Mouse (Mus musculus): Measurements from ENCODE around the gene Eml1. TPM values are rescaled to one million over a fixed set of nuclear protein-coding genes. Genes with fewer than 3 reads are reported as not detected.

Gene Eml1
- polyA plus RNA-seq, 1 experiment, result 70.6 TPM

- 59% methylated on average over 3 of the region's 3 CpGs for WGBS
- Histone ChIP-seq H3K4me1 (ENCODE audit: control insufficient read depth, insufficient read depth, low read length) (no peaks in the 10 kb centered on the region), H3K4me3 (replicated peaks; ENCODE audit: extremely low read depth, low read depth, low read length) (no peak overlapping the region)
- DNase-seq, result no peak
- TF ChIP-seq POLR2A (IDR thresholded peaks at IDR 0.05; ENCODE audit: borderline replicate concordance, extremely low read depth, low read depth, low read length), result no peak
- TF ChIP-seq CTCF (IDR thresholded peaks at IDR 0.05; ENCODE audit: insufficient read depth, low read length), result no peak
These were observed 103.7 kb downstream of the Eml1 start for GRCm38 (mm10) chr12:108474440-108474839.

DNA sequence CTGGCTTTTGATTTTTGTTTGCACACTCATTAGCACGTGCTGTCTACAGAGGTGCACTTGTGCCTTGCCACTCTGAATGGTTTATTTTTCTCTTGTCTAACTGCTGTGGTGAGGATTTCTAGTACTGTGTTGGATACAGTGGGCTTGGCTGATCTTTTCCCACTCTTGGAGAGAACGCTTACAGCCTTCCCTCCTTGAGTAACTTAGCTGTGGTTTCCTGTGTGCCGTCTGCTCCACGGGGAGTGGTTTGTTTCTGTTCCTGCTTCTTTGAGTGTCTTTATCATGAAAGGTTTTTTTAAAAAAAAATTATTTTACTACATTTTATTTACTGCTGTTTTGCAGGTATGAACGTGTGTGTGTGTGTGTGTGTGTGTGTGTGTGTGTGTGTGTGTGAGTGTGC is 108.0 kb downstream of the Eml1 start:
- H3K4me1 ChIP-seq (ENCODE audit: control insufficient read depth, insufficient read depth, low read length), result no peaks in the 10 kb centered on the region
- TF ChIP-seq CTCF (IDR thresholded peaks at IDR 0.05; ENCODE audit: insufficient read depth, low read length), result no peak
- no peak for TF ChIP-seq POLR2A (IDR thresholded peaks at IDR 0.05; ENCODE audit: borderline replicate concordance, extremely low read depth, low read depth, low read length)
- DNase-seq, result no peak
- no peak overlapping the region for H3K4me3 ChIP-seq (replicated peaks; ENCODE audit: extremely low read depth, low read depth, low read length)
- WGBS, result 36% methylated on average over 5 of the region's 5 CpGs

DNA sequence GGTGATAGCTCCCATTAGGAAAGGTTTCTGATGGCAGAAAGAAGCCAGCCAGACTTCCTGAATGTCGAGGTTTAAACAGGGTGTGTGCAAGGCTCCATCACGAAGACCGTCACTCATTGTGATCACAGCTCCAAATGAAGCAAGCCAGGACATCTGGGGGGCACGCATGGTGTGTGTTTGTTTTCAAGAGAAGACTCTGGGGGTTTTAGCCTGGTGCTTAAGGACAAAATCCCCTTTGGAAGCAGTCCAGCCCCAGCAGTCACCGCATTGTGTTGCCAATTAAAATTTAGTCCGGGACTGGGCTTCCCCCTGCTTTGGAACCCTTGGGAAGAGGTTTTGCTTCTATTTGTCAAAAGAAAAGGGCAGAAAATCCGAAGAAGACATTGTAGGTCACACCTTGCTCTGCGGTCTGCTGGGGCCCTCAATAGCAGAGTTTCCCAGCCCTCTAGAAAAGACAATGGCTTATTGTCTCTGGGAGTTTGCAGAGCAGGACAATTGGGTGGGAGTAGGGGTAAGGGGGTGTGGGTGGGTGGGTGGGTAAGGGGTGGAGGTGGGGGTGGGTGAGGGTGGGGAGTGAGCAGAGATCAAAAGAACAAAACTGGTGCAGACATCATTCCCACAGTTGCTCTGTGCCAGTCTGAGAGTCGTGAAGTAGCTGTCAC is 110.1 kb downstream of the Eml1 start:
- TF ChIP-seq CTCF (IDR thresholded peaks at IDR 0.05; ENCODE audit: insufficient read depth, low read length) (no peak), POLR2A (IDR thresholded peaks at IDR 0.05; ENCODE audit: borderline replicate concordance, extremely low read depth, low read depth, low read length) (no peak)
- no peaks in the 10 kb centered on the region for H3K4me1 ChIP-seq (ENCODE audit: control insufficient read depth, insufficient read depth, low read length)
- 41% methylated on average over 9 of the region's 9 CpGs for WGBS
- DNase-seq, result no peak
- H3K4me3 ChIP-seq (replicated peaks; ENCODE audit: extremely low read depth, low read depth, low read length), result no peak overlapping the region

- DNase-seq, result no peak
- 77% methylated on average over 5 of the region's 5 CpGs for WGBS
- TF ChIP-seq CTCF (IDR thresholded peaks at IDR 0.05; ENCODE audit: insufficient read depth, low read length), result no peak
- no peak for TF ChIP-seq POLR2A (IDR thresholded peaks at IDR 0.05; ENCODE audit: borderline replicate concordance, extremely low read depth, low read depth, low read length)
These were observed 118.3 kb downstream of the Eml1 start for GRCm38 (mm10) chr12:108489076-108489475.

GRCm38 (mm10) chr12:108489741-108490140 is 119.0 kb downstream of the Eml1 start:
- Histone ChIP-seq H3K4me3 (replicated peaks; ENCODE audit: extremely low read depth, low read depth, low read length) (no peak overlapping the region), H3K4me1 (ENCODE audit: control insufficient read depth, insufficient read depth, low read length) (0 out of 2 replicates have a peak, but pooled peaks cover 2% of the 10 kb centered on the region)
- 65% methylated on average over 2 of the region's 2 CpGs for WGBS
- DNase-seq, result no peak
- TF ChIP-seq CTCF (IDR thresholded peaks at IDR 0.05; ENCODE audit: insufficient read depth, low read length) (no peak), POLR2A (IDR thresholded peaks at IDR 0.05; ENCODE audit: borderline replicate concordance, extremely low read depth, low read depth, low read length) (no peak)

More at GRCm38 (mm10) chr12:108489076-108489475, 118.3 kb downstream of the Eml1 start:
- Histone ChIP-seq H3K4me3 (replicated peaks; ENCODE audit: extremely low read depth, low read depth, low read length) (no peak overlapping the region), H3K4me1 (ENCODE audit: control insufficient read depth, insufficient read depth, low read length) (0 out of 2 replicates have a peak, but pooled peaks cover 2% of the 10 kb centered on the region)

DNA sequence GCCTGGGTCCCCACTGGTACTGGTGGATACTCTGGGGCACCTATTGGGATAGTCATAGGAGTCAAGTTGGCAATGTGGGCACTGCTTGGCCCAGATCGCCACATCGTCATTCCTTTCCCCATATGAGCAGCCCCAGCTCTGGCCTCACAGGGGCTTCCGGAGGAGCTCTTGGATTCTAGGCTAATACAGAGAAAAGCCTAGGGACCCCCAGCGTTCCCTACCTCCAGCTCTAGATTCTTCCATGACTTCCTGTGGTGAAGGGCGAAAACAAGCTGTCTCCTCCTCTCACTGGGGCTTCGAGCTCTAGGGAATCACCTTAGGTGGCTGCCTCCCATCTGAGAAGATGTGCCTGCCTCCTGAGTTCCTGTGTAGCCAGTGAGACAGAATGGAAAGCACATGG is 119.6 kb downstream of the Eml1 start:
- WGBS, result 80% methylated on average over 6 of the region's 6 CpGs
- DNase-seq, result no peak
- Histone ChIP-seq H3K4me1 (ENCODE audit: control insufficient read depth, insufficient read depth, low read length) (0 out of 2 replicates have a peak, but pooled peaks cover 2% of the 10 kb centered on the region), H3K4me3 (replicated peaks; ENCODE audit: extremely low read depth, low read depth, low read length) (no peak overlapping the region)
- TF ChIP-seq CTCF (IDR thresholded peaks at IDR 0.05; ENCODE audit: insufficient read depth, low read length) (no peak), POLR2A (IDR thresholded peaks at IDR 0.05; ENCODE audit: borderline replicate concordance, extremely low read depth, low read depth, low read length) (no peak)

- 0 out of 2 replicates have a peak, but pooled peaks cover 2% of the 10 kb centered on the region for H3K4me1 ChIP-seq (ENCODE audit: control insufficient read depth, insufficient read depth, low read length)
- peak; percentile 36; the same call in 1 of the 2 replicates for TF ChIP-seq CTCF (IDR thresholded peaks at IDR 0.05; ENCODE audit: insufficient read depth, low read length)
- TF ChIP-seq POLR2A (IDR thresholded peaks at IDR 0.05; ENCODE audit: borderline replicate concordance, extremely low read depth, low read depth, low read length), result no peak
- no peak for DNase-seq
- no peak overlapping the region for H3K4me3 ChIP-seq (replicated peaks; ENCODE audit: extremely low read depth, low read depth, low read length)
- 60% methylated on average over 7 of the region's 7 CpGs for WGBS
These were observed 120.2 kb downstream of the Eml1 start for GRCm38 (mm10) chr12:108490954-108491353.

DNA sequence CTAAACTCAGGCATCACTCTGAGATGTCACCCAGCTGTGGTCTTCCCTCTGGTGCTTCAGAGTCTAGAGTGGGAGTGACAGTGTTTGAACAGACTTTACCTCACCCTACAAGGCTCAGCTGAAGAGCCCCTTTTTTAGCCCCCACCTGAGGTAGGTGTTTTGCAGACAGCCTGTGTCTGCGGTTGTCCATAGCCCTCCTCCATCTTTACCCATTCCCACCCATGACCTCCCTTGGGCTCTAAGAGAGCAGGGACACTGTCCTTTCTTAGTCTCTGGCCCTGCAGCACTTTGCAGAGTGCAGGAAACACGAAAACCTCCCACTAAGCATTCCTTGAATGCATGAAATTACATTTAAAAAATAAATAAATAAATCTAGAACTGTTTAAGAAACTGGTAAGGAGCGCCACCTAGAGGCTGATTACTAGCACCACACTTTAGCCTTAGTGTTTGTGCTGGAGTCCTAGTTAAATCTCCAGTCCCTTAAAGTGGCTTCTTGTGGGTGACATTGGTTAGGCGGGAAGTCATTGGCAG is 123.3 kb downstream of the Eml1 start:
- TF ChIP-seq POLR2A (IDR thresholded peaks at IDR 0.05; ENCODE audit: borderline replicate concordance, extremely low read depth, low read depth, low read length), result no peak
- TF ChIP-seq CTCF (IDR thresholded peaks at IDR 0.05; ENCODE audit: insufficient read depth, low read length), result peak; percentile 27; the same call in 1 of the 2 replicates
- 0 out of 2 replicates have a peak, but pooled peaks cover 2% of the 10 kb centered on the region for H3K4me1 ChIP-seq (ENCODE audit: control insufficient read depth, insufficient read depth, low read length)
- no peak overlapping the region for H3K4me3 ChIP-seq (replicated peaks; ENCODE audit: extremely low read depth, low read depth, low read length)
- WGBS, result 26% methylated on average over 4 of the region's 4 CpGs
- peak; percentile 26 for DNase-seq

DNA sequence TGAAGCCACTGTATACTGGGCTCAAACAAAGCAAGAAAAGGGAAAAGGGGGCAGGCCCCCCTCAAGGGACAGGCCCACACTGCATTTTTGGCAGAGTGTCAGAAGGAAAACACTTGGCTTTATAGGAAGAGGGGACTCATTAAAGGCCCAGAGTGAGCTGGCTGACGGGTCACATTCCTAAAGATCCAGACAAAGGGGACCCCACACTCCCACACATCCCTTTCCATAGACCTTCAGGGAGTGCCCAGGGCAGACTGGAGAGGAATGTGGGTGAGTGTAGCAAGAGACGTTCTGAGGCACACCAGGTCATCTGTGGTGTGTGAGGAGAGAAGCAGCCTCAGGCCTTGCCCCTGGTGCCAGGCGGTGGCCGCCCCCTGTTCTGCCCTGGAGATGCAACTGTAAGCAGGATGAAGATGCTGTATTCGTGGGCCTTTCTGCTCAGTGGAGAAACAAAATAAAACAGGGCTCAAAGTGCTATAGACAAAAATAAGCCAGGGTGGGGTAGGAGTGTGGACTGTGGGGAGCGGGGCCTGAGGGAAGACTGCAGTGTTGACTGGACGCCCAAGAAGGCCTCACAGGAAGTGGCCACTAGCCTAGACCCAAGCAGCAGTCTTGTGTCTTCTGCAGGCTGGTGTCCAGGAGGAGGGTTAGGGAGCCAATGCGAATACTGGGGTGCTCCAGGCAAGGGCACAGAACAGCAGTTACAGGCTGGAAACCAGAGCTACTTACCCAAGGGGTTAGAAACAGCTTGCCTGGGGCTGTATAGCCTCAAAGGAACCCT is 124.9 kb downstream of the Eml1 start:
- H3K4me3 ChIP-seq (replicated peaks; ENCODE audit: extremely low read depth, low read depth, low read length), result no peak overlapping the region
- no peak for DNase-seq
- WGBS, result 57% methylated on average over 8 of the region's 8 CpGs
- H3K4me1 ChIP-seq (ENCODE audit: control insufficient read depth, insufficient read depth, low read length), result 0 out of 2 replicates have a peak, but pooled peaks cover 2% of the 10 kb centered on the region
- no peak for TF ChIP-seq POLR2A (IDR thresholded peaks at IDR 0.05; ENCODE audit: borderline replicate concordance, extremely low read depth, low read depth, low read length)
- TF ChIP-seq CTCF (IDR thresholded peaks at IDR 0.05; ENCODE audit: insufficient read depth, low read length), result no peak

Data from lung, adult 2 months (tissue).